Mouse (Mus musculus): Measurements from ENCODE around the gene Igf1r.

The Igf1r gene

DNA sequence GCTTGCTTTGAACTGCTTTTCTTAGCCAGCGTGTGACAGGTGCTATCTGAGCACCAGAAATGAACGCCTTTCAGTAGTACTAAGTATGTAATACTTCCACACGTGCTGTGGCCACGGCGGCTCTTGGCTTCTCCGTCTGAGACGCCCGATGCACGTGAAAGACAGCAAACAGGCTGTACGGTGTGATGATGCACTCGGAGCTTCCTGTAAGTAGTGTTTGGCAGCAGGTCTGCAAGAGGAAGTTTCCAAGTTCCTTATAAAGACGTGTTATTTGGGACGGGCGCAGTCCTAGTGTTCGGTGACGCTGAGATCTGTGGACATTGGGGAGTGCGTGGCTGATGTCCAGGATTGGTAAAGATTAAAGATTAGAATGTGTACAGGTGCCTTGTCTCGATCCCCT is 5.4 kb downstream of the Igf1r start:
- DNase-seq: no peak

DNA sequence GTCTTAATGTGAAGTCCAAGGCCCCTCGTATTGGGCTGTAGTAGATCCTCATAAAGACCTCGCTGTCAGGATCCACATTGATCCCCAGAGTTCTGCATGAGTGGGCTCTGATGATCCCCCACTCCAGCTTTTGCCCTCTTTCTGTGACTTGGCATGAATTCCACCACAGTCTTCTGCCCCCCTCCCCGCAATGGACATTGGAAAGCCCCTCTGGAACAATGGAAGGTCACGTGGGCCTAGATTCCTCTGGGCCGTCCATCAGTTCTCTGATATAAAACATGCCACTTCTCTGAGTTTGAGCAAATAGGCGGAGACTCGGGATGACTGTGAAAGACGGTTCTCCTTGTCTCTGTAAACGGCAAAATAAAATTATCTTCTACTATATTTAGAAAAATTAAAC is 8.1 kb downstream of the Igf1r start:
- no peak for DNase-seq

GRCm38 (mm10) chr7:67961567-67962267 is 9.1 kb downstream of the Igf1r start:
- peak; percentile 81 to 90 for DNase-seq

- DNase-seq: no peak
Measured at GRCm38 (mm10) chr7:67963691-67964090, 11.1 kb downstream of the Igf1r start.

GRCm38 (mm10) chr7:67968394-67968793 is 15.8 kb downstream of the Igf1r start:
- DNase-seq: no peak

- no peak for DNase-seq
Measured at GRCm38 (mm10) chr7:67969076-67969475, 16.4 kb downstream of the Igf1r start.

GRCm38 (mm10) chr7:67973180-67974014 is 20.8 kb downstream of the Igf1r start:
- no peak for DNase-seq

DNA sequence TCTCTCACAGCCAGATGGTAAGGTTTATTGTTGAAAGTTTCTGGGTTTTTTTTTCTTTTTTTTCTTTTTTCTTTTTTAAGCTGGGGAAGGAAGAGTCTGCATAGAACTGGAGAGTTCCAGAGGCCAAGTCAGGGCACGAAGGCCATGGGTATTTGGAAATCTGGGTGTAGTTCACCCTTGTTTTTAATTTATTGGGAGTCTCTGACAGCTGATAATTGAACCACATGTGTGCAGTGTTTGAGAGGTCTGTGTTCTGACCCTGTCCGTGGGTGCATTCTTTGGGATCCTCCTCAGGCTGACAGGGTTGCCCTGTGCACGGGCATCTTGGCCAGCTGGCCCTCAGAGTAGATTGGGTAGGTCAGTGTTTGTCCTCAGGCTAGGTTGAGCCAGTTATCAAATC is 29.3 kb downstream of the Igf1r start:
- DNase-seq: no peak

DNA sequence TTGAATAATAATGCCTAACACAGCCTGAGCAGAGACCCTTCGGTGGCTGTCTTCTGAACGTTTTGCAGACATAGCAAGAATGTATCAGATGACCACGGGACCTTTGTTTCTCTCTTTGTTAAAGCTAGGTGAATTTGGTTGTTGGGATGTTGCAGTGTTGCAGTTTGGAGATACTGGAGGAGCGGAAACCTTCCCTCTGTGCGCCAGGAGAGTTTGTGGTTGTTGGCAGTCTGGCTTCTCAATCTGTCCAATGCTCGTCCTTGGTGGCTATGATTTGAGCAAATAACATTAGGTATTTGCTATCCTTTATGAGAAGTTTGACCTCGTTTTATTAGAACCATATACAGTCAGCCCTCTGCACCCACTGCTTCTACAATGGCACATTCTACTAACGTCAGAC is 30.2 kb downstream of the Igf1r start:
- peak in 1 of 2 experiments; percentile 37 for DNase-seq

DNA sequence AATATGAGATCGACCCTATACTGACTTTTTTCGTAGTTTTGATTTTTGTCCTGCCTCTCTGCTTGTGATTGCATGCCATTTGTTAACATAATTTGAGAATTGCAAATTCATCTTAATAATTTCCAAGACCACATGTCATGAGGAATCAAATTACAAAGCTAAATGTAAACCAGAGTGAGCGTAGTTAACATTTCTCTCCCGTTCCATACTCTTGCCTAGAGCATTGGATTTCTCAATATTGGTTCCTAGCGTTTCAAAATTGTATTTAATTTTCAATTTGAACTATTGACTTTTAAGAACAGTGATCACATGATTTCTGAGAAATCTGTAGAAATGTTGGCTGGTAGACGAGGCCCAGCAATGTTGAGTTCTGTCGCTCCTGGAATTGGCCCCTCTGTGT is 30.8 kb downstream of the Igf1r start:
- no peak for DNase-seq

DNA sequence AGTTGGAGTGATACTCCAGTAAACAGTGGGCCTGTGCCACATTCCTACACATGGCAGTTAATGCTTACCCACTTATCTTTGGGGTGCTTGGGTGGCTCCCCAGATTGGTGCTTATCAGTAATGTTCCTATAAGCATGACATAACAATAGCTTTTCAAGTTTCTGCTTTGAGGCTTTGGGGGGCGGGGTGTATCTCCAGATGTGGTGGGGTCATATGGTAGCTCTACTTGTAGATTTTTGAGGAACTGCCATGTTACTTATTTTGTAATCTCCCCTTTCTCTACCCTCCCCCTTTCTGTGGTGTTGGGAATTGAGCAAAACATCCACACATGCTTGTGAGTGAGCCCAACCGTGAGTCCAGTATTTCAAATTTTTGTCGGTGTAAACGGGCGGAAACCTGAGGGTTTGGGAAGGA is 32.4 kb downstream of the Igf1r start:
- DNase-seq: no peak

DNA sequence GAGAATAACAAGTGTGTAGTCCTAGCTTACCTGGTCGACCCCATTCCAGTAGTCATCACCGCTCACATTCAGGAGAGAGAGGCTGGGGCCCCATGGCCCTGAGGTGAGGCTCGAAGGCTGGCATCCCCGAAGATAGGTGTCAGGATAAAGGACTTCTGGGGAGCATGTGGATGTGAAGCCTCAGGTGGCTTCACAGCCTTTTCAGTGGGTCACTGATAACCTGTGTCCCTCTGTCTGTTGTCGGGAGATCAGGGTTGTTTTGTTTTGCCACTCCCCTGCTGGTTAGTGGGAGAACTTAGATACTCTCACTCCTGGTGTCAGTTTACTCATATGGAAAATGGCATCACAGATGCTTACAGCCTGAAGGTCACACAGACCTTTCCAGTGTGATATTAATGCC is 32.9 kb downstream of the Igf1r start:
- DNase-seq: no peak

GRCm38 (mm10) chr7:67986277-67986676 is 33.6 kb downstream of the Igf1r start:
- no peak for DNase-seq

DNA sequence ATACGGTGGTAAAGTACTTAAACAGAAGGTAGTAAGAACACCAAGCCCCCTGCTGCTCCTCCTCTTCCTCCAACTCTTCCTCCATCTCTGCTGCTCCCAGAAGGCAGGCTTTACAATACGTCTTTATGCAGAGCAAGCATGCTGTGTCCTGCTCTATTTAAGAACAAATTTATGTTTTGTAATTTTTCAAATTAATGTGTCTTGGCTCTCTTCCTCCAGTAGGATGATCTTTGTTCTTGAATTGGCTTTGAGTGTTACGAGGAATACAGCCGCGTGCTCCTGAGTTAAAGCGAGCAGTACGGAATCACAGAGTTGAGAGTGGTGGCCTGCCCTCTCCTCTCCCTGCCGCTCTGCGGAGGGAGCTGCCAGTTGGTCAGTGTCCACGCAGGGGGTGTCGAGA is 34.2 kb downstream of the Igf1r start:
- no peak for DNase-seq

DNA sequence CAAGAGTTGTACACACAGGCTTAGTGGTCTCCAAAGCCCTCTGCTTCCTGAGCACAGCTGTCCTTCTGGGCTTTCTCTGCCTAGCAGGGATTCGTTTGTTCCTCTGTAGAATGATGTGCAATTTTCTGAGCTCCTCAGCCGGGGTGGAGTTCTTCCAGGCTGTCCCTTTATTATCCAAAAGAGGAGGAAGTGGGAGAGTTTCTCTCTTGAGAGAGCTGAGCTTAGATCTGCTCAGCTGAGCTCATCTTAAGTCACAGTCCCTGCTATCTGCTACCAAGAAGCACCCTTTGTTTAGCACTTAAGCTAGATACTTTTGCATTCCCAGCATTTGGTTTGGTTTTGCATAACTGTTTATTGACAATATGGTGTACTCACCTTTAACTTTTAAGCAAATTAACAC is 36.7 kb downstream of the Igf1r start:
- no peak for DNase-seq

DNA sequence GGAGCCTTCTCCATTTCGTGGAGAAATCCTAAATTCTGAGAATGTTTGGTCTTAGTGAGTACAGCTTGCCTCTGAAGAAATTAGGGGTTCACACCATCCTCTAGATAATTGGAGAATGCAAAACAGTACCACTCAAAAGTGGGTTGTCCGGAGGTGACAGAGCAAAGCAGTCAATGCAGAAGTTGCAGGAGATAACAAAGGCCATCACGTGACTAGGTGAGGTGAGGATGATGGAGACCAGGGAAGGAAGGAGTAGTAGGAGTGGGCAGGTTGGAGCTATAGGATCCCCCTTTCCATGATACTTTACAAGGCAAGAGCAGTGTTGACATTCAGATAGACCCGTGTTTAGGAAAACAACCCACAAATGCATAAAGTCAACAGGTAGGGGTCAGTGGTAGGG is 41.0 kb downstream of the Igf1r start:
- DNase-seq: no peak

GRCm38 (mm10) chr7:67994346-67994858 is 41.8 kb downstream of the Igf1r start:
- no peak for DNase-seq

DNA sequence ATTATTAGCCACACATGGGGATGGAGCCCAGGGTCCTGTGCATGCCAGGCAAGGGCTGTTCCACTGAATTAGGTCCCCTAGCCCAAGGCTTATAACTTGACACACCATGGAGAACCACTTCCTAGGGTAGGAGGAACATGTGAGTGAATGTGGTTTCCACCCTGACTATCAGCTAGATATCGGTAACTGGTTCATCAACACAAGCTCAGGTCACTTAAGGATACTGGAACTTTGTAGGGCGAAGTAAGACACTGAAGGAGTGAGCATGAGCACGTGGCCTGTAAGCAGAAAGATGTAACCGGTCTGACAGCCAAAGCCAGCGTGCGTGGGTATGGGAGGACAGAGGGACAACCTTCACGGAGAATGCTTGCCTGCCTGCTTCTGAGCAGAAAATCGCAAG is 42.6 kb downstream of the Igf1r start:
- no peak for DNase-seq

DNA sequence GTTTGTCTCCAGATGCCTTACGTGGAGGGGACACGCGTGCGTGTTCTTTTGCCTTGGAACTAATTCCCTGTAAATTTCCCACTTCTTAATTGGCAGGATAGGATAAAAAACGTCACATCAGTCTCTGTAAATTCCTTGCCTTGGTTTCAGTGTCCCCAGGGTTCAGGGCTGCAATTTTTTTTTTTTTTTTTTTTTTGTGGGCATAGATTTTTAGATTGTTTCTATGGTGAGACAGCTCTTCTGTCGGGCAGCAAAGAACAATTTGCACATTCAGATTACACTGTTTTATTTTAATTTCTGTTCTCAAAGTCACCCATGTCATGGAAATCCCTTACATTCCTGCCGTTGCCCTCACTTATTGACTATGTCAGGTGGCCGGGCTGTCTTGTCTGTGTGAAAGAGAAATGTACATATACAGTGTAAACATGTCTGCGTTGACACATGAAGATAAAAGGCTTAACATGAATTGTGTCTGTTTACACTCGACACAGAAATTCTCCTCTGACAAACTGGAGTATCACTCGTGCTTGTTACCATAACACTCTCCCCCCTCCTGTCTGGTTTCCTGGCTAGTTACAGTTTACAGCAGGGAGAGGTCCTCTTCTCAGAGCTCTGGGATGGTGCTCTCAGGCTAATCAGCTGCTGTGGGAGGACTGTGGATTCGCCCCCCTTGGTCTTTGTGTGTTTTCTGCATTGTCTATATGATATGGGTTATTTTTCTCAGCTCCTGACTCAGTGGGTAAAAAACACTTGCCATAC is 43.8 kb downstream of the Igf1r start:
- no peak for DNase-seq

DNA sequence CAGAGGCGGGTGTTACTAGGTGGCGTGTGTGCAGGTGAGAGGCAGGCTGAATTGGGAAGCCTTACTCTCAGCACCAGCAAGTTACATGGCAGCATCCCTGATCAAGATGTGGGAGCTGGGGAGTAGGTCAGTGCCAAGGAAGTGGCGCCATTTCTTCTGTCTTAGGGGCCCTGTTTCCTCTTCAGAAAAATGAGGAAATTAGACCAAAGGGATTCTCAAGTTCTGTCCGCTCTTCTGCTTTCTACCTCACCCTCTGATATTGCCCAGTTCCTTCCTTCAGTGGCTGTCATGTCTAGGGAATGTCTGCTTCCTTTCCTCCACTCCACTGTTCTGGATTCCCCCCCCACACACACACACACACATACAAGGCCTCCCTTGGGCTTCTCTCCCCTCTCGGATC is 48.6 kb downstream of the Igf1r start:
- no peak for DNase-seq

- no peak for DNase-seq
Measured at GRCm38 (mm10) chr7:68006074-68006473, 53.4 kb downstream of the Igf1r start.

- DNase-seq: no peak
Measured at GRCm38 (mm10) chr7:68006496-68006895, 53.9 kb downstream of the Igf1r start.

GRCm38 (mm10) chr7:68009635-68010034 is 57.0 kb downstream of the Igf1r start:
- DNase-seq: no peak

Measured in cerebellum, postnatal 25 days (tissue).